Mouse (Mus musculus): Measurements from ENCODE around the gene Jtb.

DNA sequence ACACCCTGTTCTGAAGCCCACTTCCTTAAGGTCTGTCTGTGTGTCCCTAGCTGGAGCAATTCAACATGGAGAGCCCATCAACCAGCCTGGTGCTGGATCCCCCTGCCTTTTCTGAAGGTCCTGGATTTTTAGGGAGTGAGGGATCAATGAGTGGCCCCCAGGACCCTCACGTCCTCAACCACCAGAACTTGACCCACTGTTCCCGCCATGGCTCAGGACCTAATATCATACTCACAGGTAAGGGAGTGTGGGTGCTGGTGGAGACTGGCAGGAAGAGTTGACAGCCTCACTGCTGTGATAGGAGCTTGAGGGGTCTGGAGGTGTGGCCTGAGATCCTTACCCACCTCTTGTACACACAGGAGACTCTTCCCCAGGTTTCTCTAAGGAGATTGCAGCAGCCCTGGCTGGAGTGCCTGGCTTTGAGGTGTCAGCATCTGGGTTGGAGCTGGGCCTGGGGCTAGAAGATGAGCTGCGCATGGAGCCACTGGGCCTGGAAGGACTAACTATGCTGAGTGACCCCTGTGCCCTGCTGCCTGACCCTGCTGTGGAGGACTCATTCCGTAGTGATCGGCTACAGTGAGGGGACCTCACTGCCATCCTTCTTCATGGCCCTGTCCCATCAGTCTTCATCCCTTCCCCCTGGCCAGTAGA is 31.8 kb downstream of the Jtb start:
- TF ChIP-seq CTCF (IDR thresholded peaks at IDR 0.05; ENCODE audit: low read depth) (no peak), EP300 (IDR thresholded peaks at IDR 0.05; ENCODE audit: low read depth) (no peak)
